Mouse (Mus musculus): ENCODE data around the gene Lyst.

DNA sequence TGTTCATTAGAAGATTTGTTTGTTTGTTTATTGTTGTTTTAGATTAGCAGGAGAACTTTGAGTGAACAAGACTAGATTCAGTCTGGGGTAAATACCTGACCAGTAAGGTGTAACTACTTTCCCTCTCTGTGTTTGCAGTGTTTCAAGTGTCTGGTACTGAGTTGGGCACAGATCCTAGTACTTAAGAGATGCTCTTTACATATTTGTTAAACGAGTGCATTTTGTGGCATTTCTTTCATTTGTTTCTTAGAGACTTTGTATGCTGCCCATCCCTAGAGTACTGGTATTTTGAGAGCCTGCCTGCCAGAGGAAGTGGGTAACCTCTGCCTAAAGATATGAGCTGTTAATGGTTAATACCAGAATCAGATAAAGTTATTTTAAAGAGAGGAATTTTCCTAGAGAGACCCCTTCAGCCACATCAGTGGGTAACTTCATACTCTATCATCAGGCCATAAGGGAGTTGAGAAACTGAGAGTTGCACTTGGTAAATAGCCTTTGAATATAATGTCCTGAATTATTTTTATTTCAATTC, 2.5 kb upstream of the Lyst start:
- TF ChIP-seq CTCF (IDR thresholded peaks at IDR 0.05; ENCODE audit: low read depth) (no peak), EP300 (IDR thresholded peaks at IDR 0.05; ENCODE audit: low read depth) (no peak)

Data from heart, postnatal 0 days (tissue).